Mouse (Mus musculus): ENCODE results near the gene Itgb5.

The Itgb5 gene

DNA sequence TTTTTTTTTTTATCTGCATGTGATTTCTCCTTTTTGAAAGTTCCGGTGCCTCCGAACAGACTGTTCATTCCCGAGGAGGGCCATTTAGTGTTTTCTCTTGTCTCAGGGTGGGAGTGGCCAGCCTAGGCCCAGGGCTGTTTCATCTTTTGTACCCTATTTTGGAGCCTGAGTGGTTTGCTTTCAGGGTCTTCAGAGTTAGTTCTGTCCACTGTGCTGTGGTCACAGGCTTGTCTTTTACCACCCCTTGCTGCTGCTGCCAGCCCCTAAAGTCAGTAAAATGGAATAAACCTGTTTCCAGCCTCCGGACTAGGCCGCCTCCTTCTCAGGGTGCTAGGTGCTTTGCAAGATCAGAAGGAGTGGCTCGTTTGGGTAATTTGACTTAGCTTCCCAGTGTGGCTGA, 2.6 kb downstream of the Itgb5 start:
- DNase-seq (ENCODE audit: low spot score in 2 of 2): no peak

DNA sequence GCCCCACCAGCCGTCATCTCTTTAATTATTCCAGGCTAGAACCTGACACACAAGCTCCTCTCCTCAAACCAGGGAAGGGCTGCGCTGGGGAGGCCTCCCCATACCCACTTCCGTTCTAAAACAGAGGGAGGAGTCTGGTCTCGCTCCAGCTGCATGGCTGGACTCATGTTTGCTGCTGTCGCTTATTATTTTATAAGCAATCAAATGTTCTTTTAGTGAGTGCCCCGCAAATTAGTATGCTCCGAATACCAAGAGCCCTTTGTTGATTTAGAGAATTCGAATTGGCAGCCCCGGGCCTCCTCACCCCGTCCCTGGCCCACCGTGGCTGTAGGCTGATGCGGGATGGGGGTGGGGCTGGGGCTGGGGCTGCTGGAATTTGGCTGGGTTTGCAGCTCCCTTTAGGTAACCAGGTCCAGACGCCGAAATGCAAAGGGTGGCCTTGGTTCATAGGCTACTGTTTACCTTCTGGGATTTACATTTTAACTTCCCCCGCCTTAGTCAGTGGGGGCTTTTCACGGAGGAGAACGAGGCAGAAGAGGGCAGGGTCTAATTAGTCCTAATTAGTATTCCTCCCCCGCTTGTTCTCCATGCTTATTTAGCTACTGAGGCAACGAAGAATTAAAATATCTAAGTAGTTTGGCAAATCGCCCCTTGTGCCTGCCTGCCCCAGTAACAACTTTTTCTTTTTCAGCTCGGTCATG, 3.4 kb downstream of the Itgb5 start:
- no peak for DNase-seq (ENCODE audit: low spot score in 2 of 2)

DNA sequence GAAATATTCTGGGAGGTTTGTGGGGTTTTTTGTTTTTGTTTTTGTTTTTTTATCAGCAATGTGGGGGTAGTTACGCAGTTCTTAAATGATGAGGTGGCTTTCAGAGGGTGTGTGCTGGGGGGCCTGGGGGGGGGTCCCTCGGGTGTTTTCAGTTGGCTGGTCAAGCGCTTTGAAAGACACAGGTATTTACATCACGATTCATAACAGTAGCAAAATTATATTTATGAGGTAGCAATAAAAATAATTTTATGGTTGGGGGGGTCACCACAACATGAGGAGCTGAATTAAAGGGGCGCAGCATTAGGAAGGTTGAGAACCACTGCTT, 3.9 kb downstream of the Itgb5 start:
- no peak for DNase-seq (ENCODE audit: low spot score in 2 of 2)

DNA sequence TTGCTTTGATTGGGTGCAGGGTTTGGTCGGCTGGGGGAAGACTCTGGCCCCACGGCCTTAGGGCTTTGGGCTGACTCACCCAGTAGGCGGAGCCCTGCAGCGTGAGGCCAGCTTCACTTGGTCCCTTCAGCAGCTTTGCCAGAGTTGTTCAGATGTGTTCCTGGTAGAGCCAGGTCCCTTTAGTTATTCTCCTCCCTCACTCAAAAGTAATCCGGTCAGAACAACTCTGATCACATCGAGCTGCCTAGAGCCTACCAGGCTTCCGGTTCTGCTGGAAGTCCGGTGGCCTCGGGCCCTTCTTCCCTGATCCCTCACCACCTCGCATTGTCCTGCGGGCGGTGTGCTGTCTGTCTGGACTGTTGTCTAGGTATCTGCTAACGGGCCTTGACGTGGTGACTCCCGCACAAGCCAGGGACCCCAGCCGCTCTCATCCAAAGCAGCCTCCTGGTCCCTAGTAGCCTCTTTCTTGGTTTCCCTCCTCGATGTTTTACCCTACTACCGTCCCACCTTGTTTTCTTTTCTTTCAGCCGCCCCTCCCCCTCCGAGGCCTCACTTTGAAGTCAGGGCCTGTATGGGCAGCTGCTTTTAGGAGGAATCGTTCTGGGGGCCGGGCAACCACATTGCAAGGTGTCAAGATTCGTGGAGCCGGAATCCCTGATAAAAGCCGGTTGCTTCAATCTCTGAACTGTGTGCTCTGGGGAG, 4.5 kb downstream of the Itgb5 start:
- DNase-seq (ENCODE audit: low spot score in 2 of 2): no peak

DNA sequence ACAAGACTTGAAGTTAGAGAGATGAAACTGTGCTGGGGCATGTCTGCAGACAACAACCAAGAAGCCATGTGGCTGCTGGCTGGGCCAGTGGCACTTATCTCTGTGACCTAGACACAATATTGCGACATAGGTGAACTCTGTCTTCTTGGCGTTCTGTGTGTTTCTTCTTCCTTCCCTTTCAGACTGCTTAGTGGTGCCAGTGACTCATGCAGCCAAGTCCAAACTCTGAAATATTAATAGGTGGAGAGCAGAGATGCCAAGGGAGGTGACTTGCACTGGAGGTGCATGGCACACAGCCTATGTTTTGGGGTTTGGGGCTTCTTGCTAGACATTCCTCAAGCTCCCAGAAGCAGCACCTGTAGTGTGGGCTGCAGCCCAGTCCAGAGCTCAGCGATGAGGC, 7.2 kb downstream of the Itgb5 start:
- no peak for DNase-seq (ENCODE audit: low spot score in 2 of 2)

DNA sequence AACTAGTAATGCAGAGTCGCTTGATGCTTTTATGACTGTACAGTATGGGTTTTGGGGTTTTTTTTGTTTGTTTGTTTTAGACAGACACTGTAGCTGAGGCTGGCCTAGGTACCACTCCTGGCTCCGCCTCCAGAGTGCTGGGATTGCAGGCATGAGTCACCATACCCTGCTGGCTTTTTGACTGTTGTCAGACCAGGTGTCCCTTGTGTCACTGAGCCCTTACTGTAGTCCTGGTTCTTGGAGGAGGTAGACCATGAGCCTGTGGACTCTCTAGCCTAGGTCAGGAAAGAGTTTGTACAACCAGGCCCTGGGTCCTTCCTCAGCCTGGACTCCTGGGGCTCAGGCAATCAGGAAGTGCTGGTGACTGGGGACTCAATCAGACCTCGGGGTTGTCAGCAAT, 7.7 kb downstream of the Itgb5 start:
- DNase-seq (ENCODE audit: low spot score in 2 of 2): no peak

DNA sequence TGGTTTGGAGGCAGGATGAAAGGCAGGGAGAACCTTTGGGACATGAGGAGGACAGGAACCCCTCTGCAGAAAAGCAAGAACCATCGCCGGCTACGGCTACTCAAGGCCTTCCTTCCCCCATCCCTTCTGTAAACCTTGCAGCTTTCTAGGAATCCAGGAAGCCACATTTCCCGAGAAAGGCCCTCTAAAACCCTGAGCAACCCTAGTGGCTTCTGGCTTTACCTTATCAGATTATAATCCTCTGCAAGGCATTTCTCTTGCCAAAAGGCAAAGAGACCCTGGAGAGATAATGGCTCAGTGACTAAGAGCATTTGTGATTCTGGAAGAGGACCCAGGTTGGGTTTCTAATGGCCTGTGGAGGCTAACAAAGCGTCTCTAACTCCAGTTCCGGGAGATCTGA, 11.2 kb downstream of the Itgb5 start:
- no peak for DNase-seq (ENCODE audit: low spot score in 2 of 2)

DNA sequence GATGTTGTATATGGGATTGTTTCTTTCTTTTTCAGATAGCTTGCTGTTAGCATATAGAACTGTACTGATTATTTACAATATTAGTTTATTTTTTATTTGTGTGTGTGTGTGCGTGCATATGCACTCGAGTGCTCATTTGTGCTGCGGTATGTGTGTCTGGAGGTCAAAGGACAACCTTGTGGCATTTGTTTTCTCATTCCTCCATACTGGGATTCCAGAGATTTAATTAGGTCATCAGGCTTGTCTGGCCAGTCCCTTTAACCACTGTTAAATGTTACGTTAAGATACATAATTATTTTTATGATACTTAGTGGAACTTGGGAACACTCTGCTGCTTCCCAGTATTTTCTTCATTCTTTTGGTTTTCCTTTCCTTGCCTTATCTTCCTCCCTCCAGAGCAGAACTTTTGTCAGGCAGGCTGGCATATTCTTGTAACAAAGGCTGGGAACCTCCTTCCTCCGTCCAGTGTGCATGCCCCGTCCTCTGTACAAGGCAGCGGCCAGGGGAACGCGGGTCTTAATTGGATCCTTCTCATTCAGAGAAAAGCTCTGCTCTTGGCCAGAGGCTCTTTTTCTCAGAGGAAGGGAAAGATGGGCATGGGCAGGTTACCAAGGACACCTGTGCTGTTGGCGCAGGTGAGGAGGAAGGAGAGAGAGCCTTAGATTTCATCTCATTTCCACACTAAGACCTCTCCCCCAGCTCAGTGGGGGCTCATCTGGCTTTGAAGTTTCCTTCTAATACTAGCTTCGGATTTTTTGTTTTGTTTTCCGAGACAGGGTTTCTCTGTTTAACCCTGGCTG, 12.8 kb downstream of the Itgb5 start:
- DNase-seq (ENCODE audit: low spot score in 2 of 2): no peak

DNA sequence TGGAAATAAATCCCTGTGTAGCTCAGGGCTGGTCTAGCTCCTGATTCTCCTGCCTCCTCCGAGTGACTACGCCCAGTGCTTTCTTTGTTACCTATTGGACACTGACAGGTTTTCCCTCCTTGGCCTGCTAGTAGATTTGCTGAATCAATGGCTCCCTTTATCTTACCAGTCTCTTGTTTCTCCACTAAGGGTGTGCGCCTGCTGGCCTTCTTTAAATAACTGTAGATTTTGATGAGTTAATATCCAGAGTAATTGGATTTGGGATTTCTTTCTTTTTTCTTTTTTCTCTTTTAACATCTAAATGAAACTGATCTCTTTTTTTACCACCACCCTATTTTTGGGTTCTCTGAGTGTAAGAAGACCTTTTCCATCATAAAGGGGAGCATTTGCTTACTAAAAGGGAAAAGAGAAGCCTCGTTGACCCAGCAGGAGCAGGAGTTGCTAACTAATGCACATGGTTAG, 14.7 kb downstream of the Itgb5 start:
- DNase-seq (ENCODE audit: low spot score in 2 of 2): no peak

DNA sequence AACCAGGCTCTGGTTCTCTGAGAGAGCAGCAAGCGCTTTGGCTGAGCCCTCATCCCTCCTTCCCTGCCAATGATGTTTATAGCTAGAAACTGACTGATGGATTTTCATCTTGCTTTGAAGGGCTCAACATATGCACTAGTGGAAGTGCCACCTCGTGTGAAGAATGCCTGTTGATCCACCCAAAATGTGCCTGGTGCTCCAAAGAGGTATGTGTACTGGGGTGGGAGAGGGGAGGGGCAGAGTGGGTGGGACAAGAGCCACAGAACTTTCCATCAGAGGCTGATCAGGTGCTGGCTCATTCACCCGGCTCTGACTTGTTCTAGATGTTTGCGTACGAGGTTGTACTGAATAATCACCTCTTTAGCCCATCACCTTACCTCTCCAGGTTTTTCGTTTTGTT, 15.4 kb downstream of the Itgb5 start:
- no peak for DNase-seq (ENCODE audit: low spot score in 2 of 2)

DNA sequence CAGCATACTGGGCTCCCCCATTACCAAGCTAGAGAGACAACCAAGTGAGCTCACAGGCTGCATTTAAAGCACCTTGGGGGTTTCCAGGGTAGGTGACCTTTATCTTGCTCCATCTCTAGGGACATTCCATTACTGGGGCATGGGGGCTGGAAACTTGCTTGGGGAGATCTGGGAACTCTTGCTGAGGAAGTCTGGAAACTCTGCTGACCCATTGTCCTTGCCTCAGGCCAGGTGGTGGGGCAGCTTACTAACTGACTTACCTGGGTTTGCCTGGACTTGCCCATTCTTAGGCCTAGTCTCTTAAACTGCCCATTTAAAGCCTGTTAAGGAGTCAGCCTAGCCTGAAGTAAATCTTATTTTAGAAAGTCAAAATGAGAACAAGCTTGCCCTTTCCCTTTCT, 23.8 kb downstream of the Itgb5 start:
- DNase-seq (ENCODE audit: low spot score in 2 of 2): no peak

DNA sequence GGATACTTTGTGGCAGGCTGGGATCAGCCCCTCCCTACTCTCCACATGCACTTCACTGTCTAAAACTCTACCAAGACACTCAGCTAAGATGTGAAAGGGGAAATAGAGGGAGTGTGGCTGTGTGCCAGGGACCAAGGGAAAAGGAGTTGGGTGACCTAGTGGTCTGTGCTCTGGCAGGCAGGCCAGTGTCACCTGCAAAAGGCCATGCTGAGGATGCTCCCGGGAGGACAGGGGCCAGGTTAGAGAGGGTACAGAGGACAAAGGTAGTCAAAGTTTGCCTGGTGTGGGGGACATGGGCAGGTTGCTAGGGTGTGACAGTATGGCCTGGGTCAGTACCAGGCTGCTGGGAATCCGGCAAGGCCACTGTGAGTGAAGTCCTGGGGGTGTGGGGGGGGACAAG, 29.3 kb downstream of the Itgb5 start:
- no peak for DNase-seq (ENCODE audit: low spot score in 2 of 2)

DNA sequence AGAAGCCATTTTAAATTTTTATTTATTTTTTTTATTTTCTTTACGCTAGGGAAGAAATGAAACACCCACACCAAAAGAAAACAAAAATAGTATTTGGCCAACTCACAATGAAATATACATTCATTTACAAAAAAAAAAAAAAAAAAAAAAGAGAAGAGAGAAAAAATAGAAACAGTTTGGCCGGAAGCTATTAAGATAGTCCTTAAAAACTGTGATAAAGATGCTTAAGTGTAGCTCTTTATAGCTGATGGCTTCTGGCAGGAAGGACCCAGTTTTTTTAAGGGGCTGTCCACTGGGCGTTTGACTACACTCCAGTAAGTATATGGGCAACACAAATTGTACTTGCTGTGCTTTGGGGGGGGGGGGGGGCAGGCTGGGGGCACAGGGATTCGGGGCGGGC, 29.9 kb downstream of the Itgb5 start:
- no peak for DNase-seq (ENCODE audit: low spot score in 2 of 2)

DNA sequence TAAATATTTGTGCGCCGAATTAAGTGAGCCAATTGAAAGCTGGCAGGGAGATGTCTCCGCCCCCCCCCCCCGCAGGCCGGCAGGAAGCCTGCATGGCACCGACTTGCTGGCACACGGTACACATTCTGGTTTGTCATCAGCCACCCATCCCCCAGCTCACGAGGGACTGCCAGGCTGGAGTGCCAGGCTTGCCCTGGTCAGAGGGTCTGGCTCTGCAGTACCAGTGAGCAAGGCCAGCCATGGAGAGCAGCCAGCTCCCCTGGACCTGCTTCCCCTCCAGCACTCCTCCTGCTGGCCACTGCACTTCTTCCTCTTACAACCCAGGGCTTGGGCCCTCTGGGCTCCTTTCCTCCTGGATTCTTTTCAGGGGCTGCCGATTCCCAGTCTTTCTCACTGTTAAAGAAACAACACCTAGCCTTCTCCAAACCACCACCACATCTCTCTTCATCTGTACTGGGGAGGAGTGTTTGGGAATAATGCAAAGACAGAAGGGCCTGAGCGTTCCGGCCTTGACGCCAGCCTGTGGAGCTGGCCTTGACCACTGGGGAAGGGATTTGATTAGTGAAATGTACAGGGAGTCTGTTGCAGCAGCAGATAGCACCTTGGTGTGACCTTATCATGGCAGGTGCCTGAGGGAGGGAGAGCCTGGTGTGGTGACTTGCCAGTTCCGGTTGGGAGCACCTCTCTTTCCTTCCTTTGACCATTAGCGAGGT, 30.7 kb downstream of the Itgb5 start:
- peak; percentile 48 to 83 for DNase-seq (ENCODE audit: low spot score in 2 of 2)

DNA sequence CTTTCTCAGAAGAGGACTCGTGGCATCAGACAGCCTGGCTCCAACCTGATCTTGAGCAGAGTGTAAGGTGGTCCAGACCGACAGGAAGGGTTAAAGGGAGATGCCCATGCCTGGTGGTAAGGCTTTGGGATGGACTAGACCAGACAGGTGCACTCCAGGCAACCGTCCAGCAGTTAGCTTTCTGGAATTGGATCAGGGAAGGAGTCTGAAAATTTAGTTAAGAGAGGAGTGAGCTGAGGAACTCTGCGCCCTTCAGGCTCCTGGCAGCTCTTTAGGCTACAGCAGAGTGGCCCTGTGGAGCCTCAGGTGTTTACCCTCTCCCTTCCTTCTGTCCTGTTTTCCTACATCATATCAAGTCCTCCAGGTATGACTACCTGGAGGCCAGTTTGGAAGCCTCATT, 32.9 kb downstream of the Itgb5 start:
- DNase-seq (ENCODE audit: low spot score in 2 of 2): no peak

DNA sequence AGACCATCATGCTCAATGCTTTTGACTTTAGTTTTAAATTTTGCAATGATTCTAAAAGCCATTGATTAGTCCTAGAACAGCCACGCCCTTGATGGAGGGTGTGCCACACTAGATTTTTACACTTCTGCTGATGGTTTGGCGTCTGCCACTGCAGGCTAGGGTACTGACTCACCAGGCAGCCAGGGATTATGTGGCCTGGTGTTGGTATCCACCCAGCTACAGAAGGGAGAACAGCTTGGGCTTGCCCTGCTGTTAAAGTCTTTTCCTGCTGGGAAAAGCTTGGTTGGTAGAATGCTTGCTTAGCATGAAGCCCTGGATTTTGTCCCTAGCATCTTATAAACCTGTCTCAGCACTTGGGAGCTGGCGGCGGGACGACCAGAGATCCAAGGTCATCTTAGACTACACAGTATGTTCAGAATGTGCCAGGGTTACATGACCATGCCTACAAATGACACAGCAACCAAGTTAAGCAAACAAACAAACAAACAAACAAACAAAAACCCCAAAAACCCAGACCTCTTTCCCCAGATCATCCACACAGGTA, 33.8 kb downstream of the Itgb5 start:
- no peak for DNase-seq (ENCODE audit: low spot score in 2 of 2)

DNA sequence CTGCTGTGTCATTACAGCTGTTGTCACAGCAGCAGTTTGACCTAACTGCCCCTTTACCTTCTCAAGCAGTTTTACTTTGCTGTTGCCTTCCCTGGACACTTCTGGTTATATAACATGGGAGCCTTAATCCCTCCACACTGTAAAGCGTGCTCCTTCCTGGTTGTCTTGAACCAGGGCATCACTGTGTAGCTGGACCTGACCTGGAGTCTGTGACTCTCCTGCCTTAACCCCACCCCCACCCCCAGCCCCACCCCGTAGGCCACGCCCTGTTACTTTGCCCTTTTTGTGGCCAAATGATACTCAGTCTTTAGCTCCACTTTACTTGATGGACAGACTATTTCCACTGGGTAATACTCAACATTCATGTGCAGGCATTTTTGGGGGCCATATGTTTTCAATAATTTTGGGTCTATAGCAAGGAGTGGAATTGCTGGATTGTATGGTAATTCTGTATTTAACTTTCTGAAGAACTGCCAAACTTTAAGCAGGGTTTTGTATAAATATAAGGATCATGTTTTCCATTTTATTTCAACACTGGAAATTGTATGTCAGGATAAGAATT, 40.8 kb downstream of the Itgb5 start:
- DNase-seq (ENCODE audit: low spot score in 2 of 2): no peak

DNA sequence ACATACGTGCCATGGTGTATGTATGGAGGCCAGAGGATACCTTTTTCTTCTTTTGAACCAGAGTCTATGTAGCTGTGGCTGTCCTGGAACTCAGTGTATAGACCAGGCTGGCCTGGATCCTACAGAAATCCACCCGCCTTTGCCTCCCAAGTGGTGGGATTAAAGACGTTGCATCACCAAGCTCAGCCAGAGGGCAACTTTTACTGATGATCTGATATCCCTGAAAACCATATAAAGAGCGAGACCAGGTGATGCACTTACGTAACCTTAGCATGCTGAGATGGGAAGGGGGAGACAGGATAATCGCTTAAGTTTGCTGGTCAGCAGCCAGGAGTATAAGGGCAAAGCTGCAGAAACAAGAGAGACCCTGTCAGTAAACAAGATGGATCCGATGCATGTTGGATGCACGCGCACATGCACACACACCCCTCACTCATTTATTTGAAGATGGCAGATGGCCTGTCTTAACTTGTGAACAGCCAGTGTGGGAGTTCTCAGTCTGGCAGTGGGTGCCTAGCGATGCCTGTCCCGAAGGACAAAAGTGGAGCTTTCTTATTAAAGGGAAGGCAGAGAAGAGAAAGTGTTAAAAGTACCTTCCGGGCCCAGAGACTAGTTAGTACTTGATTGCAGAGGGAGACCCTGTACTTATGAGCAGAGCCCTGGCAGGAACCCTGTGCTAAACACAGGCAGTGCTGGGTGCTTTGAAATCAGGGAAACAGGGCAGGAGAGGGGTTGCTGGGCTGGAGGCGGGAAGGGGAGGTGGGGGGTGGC, 41.7 kb downstream of the Itgb5 start:
- no peak for DNase-seq (ENCODE audit: low spot score in 2 of 2)

DNA sequence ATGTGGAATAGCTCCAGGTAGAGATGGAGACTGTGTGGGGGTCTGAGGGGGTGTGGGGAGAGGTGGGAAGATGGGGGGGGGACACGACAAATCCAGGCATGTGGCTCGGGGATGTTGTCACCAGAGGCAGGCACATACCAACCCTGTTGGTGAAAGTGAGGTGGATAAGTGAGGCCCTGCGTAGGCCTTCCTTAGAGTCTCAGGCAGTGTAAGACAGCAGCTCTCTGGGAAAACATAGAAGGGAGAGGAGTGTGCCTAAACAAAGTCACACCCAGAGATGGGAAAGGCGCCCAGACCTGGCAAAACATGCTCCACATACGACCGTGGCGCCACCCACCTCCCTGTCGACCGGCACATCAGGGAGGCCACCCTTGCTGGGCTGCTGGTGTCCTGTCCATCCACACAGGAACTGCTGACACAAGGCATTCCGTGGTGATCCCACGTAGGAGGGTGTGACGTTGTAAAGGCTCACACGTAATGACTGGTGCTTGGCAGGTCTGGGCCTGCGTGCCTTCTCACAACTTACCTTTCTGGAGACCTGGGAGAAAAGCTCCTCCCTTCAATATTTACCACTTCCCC, 42.5 kb downstream of the Itgb5 start:
- no peak for DNase-seq (ENCODE audit: low spot score in 2 of 2)

DNA sequence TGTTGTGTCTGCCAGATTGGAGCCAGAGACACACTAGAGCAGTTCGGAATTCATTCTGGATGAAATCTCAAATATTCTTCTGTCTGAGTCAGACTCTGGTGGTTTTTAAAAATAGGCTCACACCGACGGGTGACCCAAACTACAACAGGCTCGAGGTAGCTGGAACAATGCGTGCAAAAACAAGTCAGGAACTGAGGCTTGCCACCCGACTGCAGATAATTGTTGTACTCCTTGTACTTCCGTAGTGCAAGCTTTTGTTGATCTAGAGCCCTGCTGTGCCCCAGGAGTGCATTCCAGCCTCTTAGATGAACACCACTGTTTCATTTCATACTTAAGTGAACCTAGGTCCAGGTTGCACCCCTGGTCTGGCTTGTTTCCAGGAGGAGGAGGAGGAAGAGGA, 43.8 kb downstream of the Itgb5 start:
- DNase-seq (ENCODE audit: low spot score in 2 of 2): no peak

Measured in cerebellum, postnatal 4 days (tissue).